Mouse (Mus musculus) gastrocnemius, adult 2 months (tissue): ENCODE measurements at regions not wholly inside any gene's neighbourhood (a gene's known extent, or its start where the extent isn't known, plus 50 kb on each side); places are given as distances from the start of the nearest gene placed in this dataset.
A peak's percentile ranks its signal among the peaks of the same experiment; 100 is the strongest.

Experiments used
- DNase-seq: peaks from one replicate; pipeline ENCODE4 v3.0.0; 2022
- H3K27ac ChIP-seq: fragments of 200-600 bp; 2 replicates; pipeline ENCODE4 v1.8.1; 2022; ENCODE audit warnings: mild to moderate bottlenecking
- H3K4me3 ChIP-seq: fragments of 200-600 bp; 2 replicates; pipeline ENCODE4 v1.8.1; 2022; ENCODE audit warnings: mild to moderate bottlenecking, moderate library complexity
- CTCF ChIP-seq: fragments of 200-600 bp; IDR thresholded peaks from 2 replicates; pipeline ENCODE4 v1.8.1; 2022; ENCODE audit warnings: antibody characterized with exemption, mild to moderate bottlenecking, moderate library complexity
- intact Hi-C: fragments of 180-260 bp; cut with DNase I; formaldehyde crosslinking; loops from one replicate; pipeline ENCODE4 v1.15.1; 2025

GRCm38 (mm10) chr7:71425982-71426381 is 74.7 kb upstream of the Gm10295 start:
- Histone ChIP-seq H3K27ac (no peak overlapping the region), H3K4me3 (no peak overlapping the region)
- no peak for TF ChIP-seq CTCF
- intact Hi-C loops, result no loop called here
- DNase-seq, result no peak

- no peak for DNase-seq
- Histone ChIP-seq H3K4me3 (no peak overlapping the region), H3K27ac (0 out of 2 replicates have a peak overlapping the region, but pooled peaks have one; percentile 8)
- TF ChIP-seq CTCF, result no peak
- intact Hi-C loops, result loop anchor here (10.0 kb wide), 2 partner anchors 166 to 1054 kb away; partner anchors contain the start of gene Nr2f2
Measured at GRCm38 (mm10) chr7:71419261-71419660, 68.0 kb upstream of the Gm10295 start.

- Histone ChIP-seq H3K4me3 (no peak overlapping the region), H3K27ac (no peak overlapping the region)
- no peak for DNase-seq
- TF ChIP-seq CTCF, result no peak
- intact Hi-C loops, result loop anchor here (10.0 kb wide), 2 partner anchors 166 to 1054 kb away; partner anchors contain the start of gene Nr2f2
Measured at GRCm38 (mm10) chr7:71418856-71419255, 67.6 kb upstream of the Gm10295 start.

- H3K27ac ChIP-seq, result no peak overlapping the region
- H3K4me3 ChIP-seq, result no peak overlapping the region
- DNase-seq, result no peak
- intact Hi-C loops, result loop anchor here (10.0 kb wide), 2 partner anchors 170 to 1050 kb away; partner anchors contain the start of gene Nr2f2
- TF ChIP-seq CTCF, result no peak
Measured at GRCm38 (mm10) chr7:71414756-71415155, 63.5 kb upstream of the Gm10295 start.

- H3K4me3 ChIP-seq, result no peak overlapping the region
- intact Hi-C loops, result loop anchor here (2.0 to 10.0 kb wide), 4 partner anchors 34 to 1922 kb away; partner anchors contain the start of gene Nr2f2
- no peak for DNase-seq
- no peak for TF ChIP-seq CTCF
- no peak overlapping the region for H3K27ac ChIP-seq
Measured at GRCm38 (mm10) chr7:71413121-71413520, 61.8 kb upstream of the Gm10295 start.

GRCm38 (mm10) chr7:71412079-71412478 is 60.8 kb upstream of the Gm10295 start:
- intact Hi-C loops, result loop anchor here (2.0 to 10.0 kb wide), 4 partner anchors 33 to 1921 kb away; partner anchors contain the start of gene Nr2f2
- peak; percentile 77 for DNase-seq
- Histone ChIP-seq H3K27ac (peak overlapping the region; percentile 83), H3K4me3 (peak overlapping the region; percentile 70)
- peak; percentile 98 for TF ChIP-seq CTCF

- peak; percentile 24 for DNase-seq
- no peak for TF ChIP-seq CTCF
- Histone ChIP-seq H3K4me3 (peak overlapping the region; percentile 70), H3K27ac (peak overlapping the region; percentile 83)
- intact Hi-C loops, result loop anchor here (2.0 to 10.0 kb wide), 4 partner anchors 33 to 1921 kb away; partner anchors contain the start of gene Nr2f2
Measured at GRCm38 (mm10) chr7:71411293-71412011, 60.2 kb upstream of the Gm10295 start.

- no peak overlapping the region for H3K4me3 ChIP-seq
- TF ChIP-seq CTCF, result no peak
- no peak for DNase-seq
- intact Hi-C loops, result loop anchor here (10.0 kb wide), 2 partner anchors 175 to 1045 kb away; partner anchors contain the start of gene Nr2f2
- H3K27ac ChIP-seq, result peak overlapping the region; percentile 83
Measured at GRCm38 (mm10) chr7:71409903-71410302, 58.6 kb upstream of the Gm10295 start.

GRCm38 (mm10) chr7:71409061-71409460 is 57.8 kb upstream of the Gm10295 start:
- intact Hi-C loops, result no loop called here
- TF ChIP-seq CTCF, result no peak
- Histone ChIP-seq H3K27ac (peak overlapping the region; percentile 83; the same call in 1 of the 2 replicates), H3K4me3 (no peak overlapping the region)
- DNase-seq, result no peak

- TF ChIP-seq CTCF, result no peak
- no peak for DNase-seq
- intact Hi-C loops, result no loop called here
Measured at GRCm38 (mm10) chr7:71406283-71406682, 55.0 kb upstream of the Gm10295 start.

More at GRCm38 (mm10) chr7:71406283-71406682, 55.0 kb upstream of the Gm10295 start:
- no peak overlapping the region for H3K4me3 ChIP-seq
- no peak overlapping the region for H3K27ac ChIP-seq
